Mouse (Mus musculus) cerebellum, postnatal 25 days (tissue): ENCODE measurements around the gene Lctl.
A peak's percentile ranks its signal among the peaks of the same experiment; 100 is the strongest.

Source experiments
- DNase-seq, 2 experiments: peaks; one replicate each; pipeline ENCODE4 v3.0.0; 2021; ENCODE audit warnings: mixed read lengths in 2 of 2

Lctl gene

GRCm38 (mm10) chr9:64116876-64117275 is at the start of gene Lctl:
Gene Lctl, plus strand, starts transcription at chr9:64117147.
- DNase-seq: peak in 1 of 2 experiments; percentile 26

- DNase-seq: no peak
Measured at GRCm38 (mm10) chr9:64067787-64068186, 49.2 kb upstream of the Lctl start.

GRCm38 (mm10) chr9:64068571-64068970 is 48.4 kb upstream of the Lctl start:
- no peak for DNase-seq

GRCm38 (mm10) chr9:64069131-64069530 is 47.8 kb upstream of the Lctl start:
- no peak for DNase-seq

GRCm38 (mm10) chr9:64070674-64071073 is 46.3 kb upstream of the Lctl start:
- no peak for DNase-seq

- DNase-seq: no peak
Measured at GRCm38 (mm10) chr9:64074831-64075230, 42.1 kb upstream of the Lctl start.

- DNase-seq: no peak
Measured at GRCm38 (mm10) chr9:64076412-64076811, 40.5 kb upstream of the Lctl start.

GRCm38 (mm10) chr9:64078386-64078792 is 38.6 kb upstream of the Lctl start:
- DNase-seq: no peak

GRCm38 (mm10) chr9:64079922-64080321 is 37.0 kb upstream of the Lctl start:
- DNase-seq: no peak

GRCm38 (mm10) chr9:64084231-64084630 is 32.7 kb upstream of the Lctl start:
- peak in 1 of 2 experiments; percentile 12 for DNase-seq

GRCm38 (mm10) chr9:64084661-64085399 is 32.1 kb upstream of the Lctl start:
- peak in 1 of 2 experiments; percentile 23 for DNase-seq

GRCm38 (mm10) chr9:64085976-64086375 is 31.0 kb upstream of the Lctl start:
- no peak for DNase-seq

GRCm38 (mm10) chr9:64086543-64086942 is 30.4 kb upstream of the Lctl start:
- no peak for DNase-seq

- peak; percentile 72 to 78 for DNase-seq
Measured at GRCm38 (mm10) chr9:64087461-64088235, 29.3 kb upstream of the Lctl start.

GRCm38 (mm10) chr9:64088346-64088745 is 28.6 kb upstream of the Lctl start:
- peak in 1 of 2 experiments; percentile 9 for DNase-seq

GRCm38 (mm10) chr9:64089004-64089403 is 27.9 kb upstream of the Lctl start:
- peak; percentile 44 to 66 for DNase-seq

- DNase-seq: no peak
Measured at GRCm38 (mm10) chr9:64094083-64094482, 22.9 kb upstream of the Lctl start.

GRCm38 (mm10) chr9:64098282-64098681 is 18.7 kb upstream of the Lctl start:
- no peak for DNase-seq

- peak; percentile 50 to 69 for DNase-seq
Measured at GRCm38 (mm10) chr9:64100442-64100841, 16.5 kb upstream of the Lctl start.

GRCm38 (mm10) chr9:64105301-64105700 is 11.6 kb upstream of the Lctl start:
- no peak for DNase-seq

GRCm38 (mm10) chr9:64110502-64110901 is 6.4 kb upstream of the Lctl start:
- no peak for DNase-seq

- no peak for DNase-seq
Measured at GRCm38 (mm10) chr9:64114646-64115045, 2.3 kb upstream of the Lctl start.

GRCm38 (mm10) chr9:64115756-64116155 is 1.2 kb upstream of the Lctl start:
- DNase-seq: no peak

- peak in 1 of 2 experiments; percentile 48 for DNase-seq
Measured at GRCm38 (mm10) chr9:64119898-64120297, 3.0 kb downstream of the Lctl start.
